Mouse (Mus musculus) ES-Bruce4 (cell line): ENCODE measurements at regions not wholly inside any gene's neighbourhood (a gene's known extent, or its start where the extent isn't known, plus 50 kb on each side); places are given as distances from the start of the nearest gene placed in this dataset.

ENCODE experiments used
- CTCF ChIP-seq: IDR thresholded peaks from one replicate; pipeline ENCODE4 v1.8.1; 2011; ENCODE audit warnings: low read depth, low read length
- EP300 ChIP-seq: IDR thresholded peaks from 2 replicates; pipeline ENCODE4 v1.6.1; 2011; ENCODE audit warnings: low read depth, low read length; ENCODE audit not compliant: insufficient read depth
- POLR2A ChIP-seq: IDR thresholded peaks from one replicate; pipeline ENCODE4 v1.8.1; 2011; ENCODE audit warnings: low read length; ENCODE audit not compliant: insufficient read depth

GRCm38 (mm10) chr10:44877076-44877663 is 189.8 kb upstream of the Prep start:
- TF ChIP-seq POLR2A (no peak), EP300 (no peak), CTCF (no peak)
